Mouse (Mus musculus) megakaryocyte, adult 5-6 weeks (primary cell): ENCODE results near the gene Larp7. TPM values are rescaled to one million over a fixed set of nuclear protein-coding genes. Genes with fewer than 3 reads are reported as not detected.

Source experiments
- ATAC-seq: 2 replicates; pipeline ENCODE4 v1.8.0; 2016; ENCODE audit warnings: mild to moderate bottlenecking, inconsistent platforms; ENCODE audit not compliant: poor library complexity, severe bottlenecking
- total RNA-seq, 2 experiments: library from RNA; stranded (forward) in 1 of 2; stranded (reverse) in 1 of 2; fragments of 153-499, 151-499 nt in 1 of 2; fragments of 221-1000, 200-1000 nt in 1 of 2; gene quantifications; 2 replicates each; pipeline versions ENCODE4 v1.2.3 to v1.2.4; 2015 to 2017

Larp7 gene
- 50.3 and 61.8 TPM in 2 replicates for total RNA-seq (2015)
- 75.3 and 82.6 TPM in 2 replicates for total RNA-seq (2017)

GRCm38 (mm10) chr3:127552973-127553719, at the start of gene Larp7, which contains the start of gene Zgrf1:
Gene Larp7 (minus strand): TSS chr3:127553349.
Gene Zgrf1 (plus strand): TSS chr3:127553489.
- ATAC-seq: peak; percentile 93

- ATAC-seq: no peak
Observed at GRCm38 (mm10) chr3:127597136-127597535, 44.0 kb upstream of the Larp7 start.

- ATAC-seq: peak; percentile 100
Observed at GRCm38 (mm10) chr3:127572557-127572956, 19.4 kb upstream of the Larp7 start.

GRCm38 (mm10) chr3:127565129-127565528, 12.0 kb upstream of the Larp7 start:
- ATAC-seq: no peak

- no peak for ATAC-seq
Observed at GRCm38 (mm10) chr3:127562974-127563373, 9.8 kb upstream of the Larp7 start.

GRCm38 (mm10) chr3:127558201-127558600, 5.1 kb upstream of the Larp7 start:
- no peak for ATAC-seq

- no peak for ATAC-seq
Observed at GRCm38 (mm10) chr3:127554723-127555122, 1.6 kb upstream of the Larp7 start.

- ATAC-seq: peak; percentile 1; the same call in 1 of the 2 replicates
Observed at GRCm38 (mm10) chr3:127553720-127554043, 533 bp upstream of the Larp7 start.

GRCm38 (mm10) chr3:127552434-127552972, 646 bp downstream of the Larp7 start:
- ATAC-seq: no peak

- ATAC-seq: no peak
Observed at GRCm38 (mm10) chr3:127547882-127548281, 5.3 kb downstream of the Larp7 start.

GRCm38 (mm10) chr3:127544610-127545121, 8.5 kb downstream of the Larp7 start:
- ATAC-seq: no peak

- no peak for ATAC-seq
Observed at GRCm38 (mm10) chr3:127543976-127544375, 9.2 kb downstream of the Larp7 start.

GRCm38 (mm10) chr3:127539193-127539592, 14.0 kb downstream of the Larp7 start:
- ATAC-seq: no peak

GRCm38 (mm10) chr3:127530293-127530692, 22.9 kb downstream of the Larp7 start:
- ATAC-seq: no peak

GRCm38 (mm10) chr3:127529824-127530223, 23.3 kb downstream of the Larp7 start:
- no peak for ATAC-seq

GRCm38 (mm10) chr3:127529210-127529609, 23.9 kb downstream of the Larp7 start:
- no peak for ATAC-seq

GRCm38 (mm10) chr3:127527465-127528034, 25.6 kb downstream of the Larp7 start:
- no peak for ATAC-seq

GRCm38 (mm10) chr3:127525188-127525819, 27.8 kb downstream of the Larp7 start:
- ATAC-seq: no peak

GRCm38 (mm10) chr3:127521156-127521555, 32.0 kb downstream of the Larp7 start:
- no peak for ATAC-seq

- ATAC-seq: no peak
Observed at GRCm38 (mm10) chr3:127520300-127520699, 32.8 kb downstream of the Larp7 start.

GRCm38 (mm10) chr3:127515251-127515650, 37.9 kb downstream of the Larp7 start:
- no peak for ATAC-seq
